Mouse (Mus musculus): Measurements from ENCODE around the gene Dennd1a.

Dennd1a gene

DNA sequence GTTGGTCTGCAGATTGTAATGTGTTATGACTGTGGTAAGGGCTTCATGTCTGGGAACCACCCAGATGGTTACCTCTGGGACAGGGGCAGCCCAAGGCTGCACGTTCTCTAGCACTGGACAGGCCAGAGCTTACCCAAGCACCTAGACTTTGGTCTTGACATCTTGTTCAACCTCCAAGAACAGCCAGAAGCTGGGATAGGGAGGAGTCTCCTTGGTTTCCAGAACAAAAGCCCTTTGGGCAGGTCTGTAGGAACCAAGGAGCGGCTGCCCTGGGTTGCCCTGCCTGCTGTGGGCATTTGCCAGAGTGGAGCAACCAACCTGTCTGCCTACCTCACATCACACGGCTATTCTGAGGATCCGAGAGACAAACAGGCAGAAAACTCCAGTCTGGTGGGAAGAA lies 490.1 kb downstream of the Dennd1a start:
- DNase-seq = peak; percentile 33 to 38

DNA sequence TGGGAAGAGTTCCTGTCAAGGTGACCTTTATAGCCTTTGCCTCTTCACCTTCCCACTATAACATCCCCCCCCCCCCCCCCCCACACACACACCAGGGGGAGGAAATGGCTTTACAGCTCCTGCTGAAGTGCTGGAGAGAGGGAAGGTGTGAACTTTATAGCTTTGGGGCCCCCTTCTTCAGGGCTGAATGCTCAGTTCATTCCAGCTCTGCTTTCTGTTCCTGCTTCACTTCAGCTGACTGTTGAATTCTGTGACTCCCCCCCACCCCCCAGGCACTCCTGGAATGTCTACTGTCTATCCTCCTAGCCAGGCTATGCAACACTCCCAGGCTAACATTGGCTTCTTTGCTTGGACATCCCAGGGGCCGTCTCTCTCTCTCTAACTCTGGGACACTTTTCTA lies 491.2 kb downstream of the Dennd1a start:
- no peak for DNase-seq

DNA sequence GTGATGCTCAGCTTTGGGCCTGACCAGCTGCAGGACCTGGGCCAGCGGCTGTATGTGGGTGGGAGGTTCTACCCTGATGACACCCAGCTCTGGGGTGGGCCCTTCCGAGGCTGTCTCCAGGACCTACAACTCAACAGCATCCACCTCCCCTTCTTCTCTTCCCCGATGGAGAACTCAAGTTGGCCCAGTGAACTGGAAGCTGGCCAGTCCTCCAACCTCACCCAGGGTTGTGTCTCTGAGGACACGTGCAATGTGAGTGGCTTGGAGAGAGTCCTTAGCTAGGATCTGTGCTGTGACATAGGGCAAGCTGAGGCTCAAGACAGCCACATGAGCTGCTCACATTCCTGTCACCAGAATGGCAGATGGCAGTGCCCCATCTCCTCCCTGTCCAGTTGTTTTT lies 495.9 kb downstream of the Dennd1a start:
- no peak for DNase-seq

DNA sequence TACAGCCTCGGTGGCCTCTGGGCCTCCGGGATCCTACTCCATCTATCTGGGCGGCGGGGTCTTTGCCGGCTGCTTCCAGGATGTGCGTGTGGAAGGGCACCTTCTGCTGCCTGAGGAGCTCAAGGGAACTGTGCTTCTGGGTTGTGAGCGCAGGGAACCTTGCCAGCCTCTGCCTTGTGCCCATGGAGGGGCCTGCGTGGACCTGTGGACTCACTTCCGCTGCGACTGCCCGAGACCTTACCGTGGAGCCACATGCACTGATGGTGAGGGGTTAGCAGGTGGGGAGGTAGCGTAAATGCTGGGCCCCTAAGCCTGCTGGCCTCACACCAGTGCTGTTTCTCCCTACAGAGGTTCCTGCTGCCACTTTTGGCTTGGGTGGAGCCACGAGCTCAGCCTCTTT lies 496.5 kb downstream of the Dennd1a start:
- DNase-seq = no peak

DNA sequence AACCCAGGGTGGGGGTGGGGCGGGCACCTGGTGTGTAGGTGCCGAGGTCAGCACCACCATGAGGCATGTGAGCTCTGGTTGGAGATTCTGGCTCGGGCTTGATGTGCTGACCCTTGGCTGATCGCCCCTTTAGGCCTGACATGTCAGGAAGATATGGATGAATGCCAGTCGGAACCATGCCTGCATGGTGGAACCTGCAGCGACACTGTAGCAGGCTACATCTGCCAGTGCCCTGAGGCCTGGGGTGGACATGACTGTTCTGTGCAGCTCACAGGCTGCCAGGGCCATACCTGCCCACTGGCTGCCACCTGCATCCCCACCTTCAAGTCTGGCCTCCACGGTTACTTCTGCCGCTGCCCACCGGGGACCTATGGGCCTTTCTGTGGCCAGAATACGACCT lies 497.2 kb downstream of the Dennd1a start:
- DNase-seq = no peak

DNA sequence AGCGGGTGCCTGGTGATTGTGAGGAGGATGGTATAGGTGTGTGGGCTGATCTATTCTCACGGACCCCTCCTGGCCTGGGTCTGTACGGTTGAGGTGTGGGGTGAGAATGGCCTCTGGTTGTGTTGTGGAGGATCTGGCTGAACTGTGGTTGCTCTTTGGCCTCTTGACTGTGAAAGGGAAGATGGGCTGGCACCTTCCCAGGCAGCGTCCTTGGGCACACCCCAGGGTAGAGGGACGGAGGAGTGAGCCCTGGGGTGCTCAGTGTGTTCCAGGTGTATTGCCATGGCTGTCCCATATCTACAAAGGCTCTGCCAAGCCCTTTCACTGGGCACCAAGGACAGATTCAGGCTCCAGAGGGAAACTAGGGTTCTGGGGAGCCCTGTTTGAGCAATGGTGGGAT lies 498.2 kb downstream of the Dennd1a start:
- peak in 1 of 2 experiments; percentile 78 for DNase-seq

DNA sequence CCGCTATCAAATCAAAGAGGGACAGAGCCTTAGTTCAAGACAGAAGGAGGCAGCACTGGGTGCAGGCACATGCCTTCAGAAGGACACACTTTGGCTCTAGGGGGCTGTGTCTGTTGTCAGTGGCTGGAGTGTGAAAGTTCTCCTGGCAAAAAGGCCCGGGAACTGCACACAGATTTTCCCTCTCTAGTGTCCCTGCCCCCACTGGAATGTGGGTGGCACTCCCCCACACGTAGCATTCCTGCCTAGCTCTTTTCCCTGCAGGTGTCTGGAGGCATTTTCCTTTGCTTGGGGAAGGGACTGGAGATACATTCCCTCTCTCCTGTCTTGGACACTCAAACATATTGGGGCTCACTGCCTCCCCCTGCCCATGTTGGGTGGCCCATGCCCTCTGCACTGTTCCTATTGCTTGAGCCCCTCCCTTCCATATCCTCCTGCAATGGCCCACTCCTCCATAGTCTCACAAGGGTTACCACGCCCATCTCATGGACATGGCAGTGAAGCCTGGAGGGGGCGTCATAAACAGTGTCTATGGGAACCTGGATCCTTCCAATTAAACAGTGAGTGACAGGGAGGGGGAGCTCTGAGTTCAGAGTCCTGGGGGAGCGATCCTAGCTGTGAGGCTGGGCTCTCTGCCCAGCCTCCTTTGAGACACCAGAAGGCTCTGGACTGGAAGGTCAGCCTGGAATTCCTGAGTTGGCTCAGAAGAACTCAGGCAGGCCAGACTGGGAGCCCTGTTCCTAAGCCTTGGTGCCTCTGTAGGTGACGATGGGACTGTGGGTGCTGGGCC lies 498.8 kb downstream of the Dennd1a start:
- DNase-seq = peak; percentile 62 to 63

DNA sequence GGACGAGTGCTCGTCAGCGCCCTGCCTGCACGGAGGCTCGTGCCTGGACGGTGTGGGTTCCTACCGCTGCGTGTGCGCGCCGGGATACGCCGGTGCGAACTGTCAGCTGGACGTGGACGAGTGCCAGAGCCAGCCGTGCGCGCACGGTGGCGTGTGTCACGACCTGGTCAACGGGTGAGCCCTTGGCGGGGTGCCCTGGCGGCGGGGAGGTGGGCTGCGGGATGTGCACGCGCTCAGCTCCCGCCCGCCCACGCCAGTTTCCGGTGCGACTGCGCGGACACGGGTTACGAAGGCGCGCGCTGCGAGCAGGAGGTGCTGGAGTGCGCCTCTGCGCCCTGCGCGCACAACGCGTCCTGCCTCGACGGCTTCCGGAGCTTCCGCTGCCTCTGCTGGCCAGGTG lies 500.7 kb downstream of the Dennd1a start:
- peak in 1 of 2 experiments; percentile 48 for DNase-seq

DNA sequence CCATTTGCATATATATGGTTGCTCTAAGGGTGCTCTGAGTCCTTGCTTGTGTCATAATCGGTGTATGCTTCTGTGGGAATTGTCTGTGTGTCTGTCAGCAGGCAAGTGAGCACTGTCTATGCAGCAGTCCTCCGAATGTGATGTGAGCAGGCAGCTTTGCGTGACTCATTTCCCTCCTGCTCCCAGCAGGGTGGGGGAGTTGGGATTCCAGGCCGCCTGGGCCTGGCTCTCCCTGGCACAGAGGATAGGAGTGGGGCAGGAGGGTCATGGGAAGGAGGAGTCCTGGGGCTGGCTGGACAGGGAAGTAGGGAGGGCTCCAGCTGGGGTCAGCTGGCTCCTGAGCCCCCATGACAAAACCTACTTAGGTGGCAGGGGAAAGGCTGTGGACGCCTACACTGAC lies 502.7 kb downstream of the Dennd1a start:
- no peak for DNase-seq

DNA sequence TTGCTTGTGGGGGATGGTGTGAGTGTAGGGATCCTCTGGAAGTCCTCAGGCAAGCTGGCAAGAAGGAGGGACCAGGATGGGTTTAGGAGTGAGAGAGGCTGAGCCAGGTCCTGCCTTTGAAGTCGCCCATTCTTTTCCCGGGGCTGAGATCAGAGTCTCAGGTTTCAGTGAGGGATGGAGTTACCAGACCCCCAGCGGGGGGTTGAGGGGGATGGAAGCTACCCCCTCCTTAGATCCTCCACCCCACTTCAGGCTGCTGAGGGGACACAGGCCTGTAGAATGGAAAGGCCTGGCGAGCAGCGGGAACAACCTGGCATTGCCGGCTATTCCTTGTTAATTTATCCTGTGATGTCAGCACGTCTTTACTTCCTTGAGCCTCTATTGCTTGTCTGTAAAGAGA lies 505.2 kb downstream of the Dennd1a start:
- DNase-seq = no peak

DNA sequence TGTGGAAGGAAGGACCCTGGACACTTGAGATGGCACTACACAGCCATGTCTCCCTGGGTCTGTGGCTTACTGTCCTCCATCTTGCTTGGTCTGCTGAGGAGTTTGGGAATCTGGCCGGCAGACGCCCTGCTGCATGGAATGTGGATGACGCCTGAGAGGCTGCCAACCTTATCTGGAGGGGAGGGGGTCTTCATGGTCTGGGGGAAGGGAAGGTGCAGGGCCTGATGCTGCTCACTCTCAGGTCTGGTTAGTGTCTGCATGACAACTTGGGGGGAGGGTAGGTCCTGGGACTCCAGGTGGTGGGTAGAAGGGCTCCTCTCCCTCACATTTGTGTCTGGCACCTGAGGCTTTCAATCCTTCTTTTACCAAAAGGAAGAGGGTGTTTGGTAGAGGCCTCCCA lies 505.8 kb downstream of the Dennd1a start:
- no peak for DNase-seq

DNA sequence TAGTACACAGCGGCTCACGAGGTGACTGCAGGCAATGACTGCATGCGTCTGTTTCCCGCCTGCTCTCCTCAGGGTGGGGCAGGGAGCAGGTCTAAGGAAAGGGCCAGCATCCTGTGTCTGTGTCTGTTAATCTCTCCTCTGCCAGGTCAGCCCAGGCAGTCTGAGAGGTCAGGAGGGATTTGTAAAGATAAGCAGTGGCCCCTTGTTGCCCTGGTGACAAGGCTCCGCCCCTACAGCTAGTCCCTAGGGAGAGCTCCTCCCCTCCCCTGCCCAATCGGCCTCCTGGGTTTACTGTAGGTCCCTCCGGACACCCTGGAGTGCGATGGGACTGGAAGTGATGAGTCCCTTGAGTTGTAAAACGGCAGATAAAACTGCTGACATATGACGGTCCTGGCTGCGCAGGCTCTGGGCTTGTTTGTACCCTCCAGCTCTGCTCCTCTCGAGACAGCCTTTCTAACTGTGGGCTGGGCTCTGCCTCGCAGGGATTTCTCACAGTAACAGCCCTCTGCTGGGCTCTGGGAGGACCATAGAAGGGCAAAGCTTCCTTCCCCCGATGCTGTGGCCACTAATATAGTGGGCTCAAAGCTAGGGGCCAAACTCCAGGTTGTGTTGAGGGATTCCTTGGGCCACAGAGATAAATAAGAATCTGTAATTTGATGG lies 506.8 kb downstream of the Dennd1a start:
- DNase-seq = peak; percentile 64 to 70

DNA sequence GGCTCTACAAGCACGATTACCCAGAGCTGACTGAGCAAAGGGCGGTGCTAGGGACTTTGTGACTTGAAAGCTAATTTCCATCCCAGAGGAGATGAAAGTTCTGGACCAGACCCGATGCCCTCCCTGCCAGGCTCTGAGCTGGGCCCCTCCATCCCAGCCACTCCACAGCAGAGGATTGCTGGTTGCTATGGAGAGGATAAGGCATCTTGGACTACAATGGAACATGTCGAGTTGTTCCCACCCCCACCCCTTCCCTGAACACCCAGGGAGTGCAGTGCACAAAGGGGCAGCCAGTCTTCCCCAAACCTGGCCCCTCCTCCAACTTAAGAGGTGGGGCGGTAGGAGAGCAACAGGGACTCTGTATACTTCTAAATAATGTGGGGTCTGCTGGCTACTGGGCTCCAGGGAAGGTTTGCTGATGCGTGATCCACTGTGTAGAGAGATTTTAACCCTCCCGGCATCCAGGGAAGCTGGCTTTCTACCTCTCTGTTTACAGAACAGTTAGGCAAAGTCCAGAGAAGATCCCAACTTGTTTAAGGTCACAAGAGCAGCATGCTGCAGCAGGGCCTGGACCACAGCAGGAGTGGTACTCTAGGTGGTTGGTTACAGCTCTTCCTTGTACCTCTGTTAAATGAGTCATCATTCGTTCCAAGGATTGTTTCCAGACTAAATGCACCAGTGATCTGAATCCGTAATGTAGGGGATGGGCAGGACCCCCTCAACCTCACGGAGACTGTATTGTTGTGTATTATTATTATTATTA lies 509.1 kb downstream of the Dennd1a start:
- DNase-seq = no peak

DNA sequence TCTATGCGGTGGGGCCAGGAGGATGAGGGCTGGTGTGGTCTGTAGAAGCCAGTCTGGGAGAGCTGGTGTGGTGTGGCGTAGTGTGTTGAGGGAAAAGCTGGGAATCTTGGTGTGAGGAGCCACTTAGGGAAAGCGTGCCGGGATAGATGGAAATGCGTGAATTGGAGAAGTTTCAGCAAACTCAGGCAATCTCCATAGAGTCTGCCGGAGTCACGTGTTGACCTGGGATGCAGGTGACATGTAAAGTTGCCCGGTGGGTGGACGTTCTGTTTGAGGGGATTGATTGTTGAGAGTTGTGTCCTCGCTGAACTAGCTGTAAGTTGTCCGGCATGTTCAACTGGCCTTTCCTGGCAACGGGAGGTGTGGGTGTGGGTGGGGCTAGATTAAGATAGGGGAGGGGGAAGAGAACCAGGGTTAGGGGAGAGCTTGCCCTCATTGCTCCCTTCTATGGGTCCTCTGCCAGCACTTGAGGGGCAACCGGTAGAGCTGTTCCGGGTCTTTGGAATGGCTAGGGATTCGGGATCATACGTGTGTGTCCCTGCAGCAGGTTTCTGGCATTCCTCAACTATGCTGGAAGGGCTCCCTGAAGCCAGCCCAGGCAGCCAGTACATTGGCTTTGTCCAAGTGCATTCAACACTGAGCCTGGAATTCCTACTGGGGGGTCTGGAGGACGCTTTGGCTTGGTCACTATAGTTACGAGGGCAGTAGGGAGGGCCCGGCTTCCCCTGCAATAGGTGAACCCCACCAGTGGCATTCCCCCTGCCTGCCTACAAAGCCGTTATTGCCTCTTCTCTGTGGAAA lies 510.4 kb downstream of the Dennd1a start:
- no peak for DNase-seq

DNA sequence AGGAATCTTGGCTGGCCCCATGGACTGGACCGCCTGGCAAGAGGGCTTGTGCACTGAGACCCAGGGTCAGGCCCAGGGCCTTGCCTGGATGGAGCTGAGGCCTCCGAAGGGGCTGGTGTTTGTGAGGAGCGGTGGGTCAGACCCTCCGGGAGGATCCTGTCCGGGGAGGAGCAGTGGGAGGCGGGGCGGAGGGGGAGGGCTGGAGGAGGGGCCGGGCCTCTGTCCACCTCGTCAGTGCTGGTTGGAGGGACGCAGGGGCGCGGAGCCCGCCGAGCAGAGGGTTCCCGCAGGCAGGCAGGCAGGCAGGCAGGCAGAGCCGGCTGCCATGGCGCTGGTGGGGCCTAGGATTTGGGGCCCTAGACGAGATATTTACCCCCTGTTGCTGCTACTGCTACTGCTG lies 511.2 kb downstream of the Dennd1a start, which contains the start of gene Crb2:
Gene Crb2 (plus strand): TSS at position 234 of the 400 bp plus-strand sequence.
- DNase-seq = no peak

DNA sequence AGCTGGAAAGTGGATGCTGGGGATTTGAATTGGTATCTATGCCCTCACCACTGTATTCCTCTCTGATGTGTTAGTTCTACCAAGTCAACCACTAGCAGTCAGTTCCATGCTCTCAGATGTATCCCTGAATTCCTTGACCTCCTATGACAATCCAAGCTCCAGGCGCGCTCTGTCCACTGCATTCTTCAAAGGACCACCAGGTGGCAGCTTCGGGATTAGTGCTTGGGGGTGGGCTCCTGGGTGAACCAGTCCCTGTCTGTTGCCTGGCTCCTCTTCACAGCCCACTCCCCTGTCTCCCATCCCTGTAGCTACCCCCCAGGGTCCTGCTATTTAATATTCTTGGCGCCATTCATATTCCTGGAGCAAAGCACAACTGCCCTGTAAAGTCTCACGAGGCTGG lies 512.6 kb downstream of the Dennd1a start:
- DNase-seq = peak; percentile 37 to 71

DNA sequence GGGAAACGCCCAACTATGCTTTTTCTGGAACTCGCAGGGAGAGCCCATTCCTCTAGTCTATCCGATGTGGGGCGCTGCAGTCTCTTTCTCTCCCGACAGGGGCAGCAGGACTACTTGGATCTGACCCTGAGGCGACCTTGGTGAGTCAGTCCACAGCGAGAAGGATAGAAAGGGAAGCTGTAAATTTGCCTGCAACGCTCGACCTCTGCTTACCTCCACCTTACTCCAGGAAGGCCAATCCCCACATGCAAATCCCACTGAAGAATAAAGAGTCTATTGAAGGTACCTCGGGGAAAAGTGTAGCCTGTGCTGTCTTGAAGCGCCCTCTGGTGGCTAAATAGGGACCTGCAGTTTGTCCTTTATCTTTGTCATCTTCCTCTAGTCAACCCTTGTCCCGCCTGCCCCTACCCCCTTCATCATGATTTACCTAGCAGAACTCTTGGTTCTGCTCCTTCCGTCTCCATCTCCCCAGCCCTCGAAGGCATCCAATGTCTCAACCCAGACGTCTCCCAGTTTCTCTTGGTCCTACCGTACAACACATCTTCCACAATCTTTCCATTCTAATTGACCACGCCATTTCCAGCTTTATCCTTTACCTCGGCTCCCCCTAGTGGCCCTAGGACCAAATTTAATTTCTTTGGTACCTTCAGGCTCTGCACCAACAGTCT lies 515.4 kb downstream of the Dennd1a start:
- DNase-seq = peak; percentile 87 to 95

DNA sequence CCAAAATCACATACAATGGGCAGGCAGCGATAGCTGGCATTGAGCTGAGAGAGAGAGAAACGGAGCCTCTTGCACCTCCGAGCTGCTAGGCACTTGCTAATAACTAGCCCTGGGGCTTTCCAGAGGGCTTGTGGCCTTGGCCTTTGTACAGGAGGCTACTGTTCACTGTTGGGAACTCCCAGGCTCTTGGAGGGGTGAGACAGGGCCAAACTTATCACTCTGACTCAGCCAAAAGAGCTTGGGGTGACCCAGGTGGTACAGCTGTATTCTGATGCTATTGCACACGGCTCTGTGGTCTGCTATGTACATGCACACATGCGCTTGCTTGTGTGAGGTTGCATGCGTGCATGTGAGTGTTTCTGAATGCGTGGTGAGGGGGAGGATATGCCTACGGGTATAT lies 517.4 kb downstream of the Dennd1a start:
- no peak for DNase-seq

DNA sequence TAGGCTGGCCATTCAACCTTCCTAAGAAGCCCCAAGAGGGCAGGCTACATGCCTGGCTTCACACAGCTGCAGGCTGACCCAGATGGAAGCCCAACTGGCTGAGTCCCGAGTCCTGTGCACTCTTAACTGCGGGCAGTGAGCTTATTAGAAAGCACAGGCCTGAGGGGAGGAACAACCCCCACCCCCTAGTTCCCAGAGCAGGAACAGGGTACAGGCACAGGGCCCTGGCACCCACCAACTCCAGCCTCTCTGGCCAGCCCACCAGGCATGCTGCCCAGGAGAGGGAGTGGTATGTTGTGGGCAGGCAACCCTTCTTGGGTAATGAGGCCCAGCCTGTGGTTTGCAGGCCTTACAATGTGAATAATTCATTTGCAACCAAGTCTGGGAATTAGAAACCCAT lies 518.3 kb downstream of the Dennd1a start:
- peak; percentile 32 to 41 for DNase-seq

DNA sequence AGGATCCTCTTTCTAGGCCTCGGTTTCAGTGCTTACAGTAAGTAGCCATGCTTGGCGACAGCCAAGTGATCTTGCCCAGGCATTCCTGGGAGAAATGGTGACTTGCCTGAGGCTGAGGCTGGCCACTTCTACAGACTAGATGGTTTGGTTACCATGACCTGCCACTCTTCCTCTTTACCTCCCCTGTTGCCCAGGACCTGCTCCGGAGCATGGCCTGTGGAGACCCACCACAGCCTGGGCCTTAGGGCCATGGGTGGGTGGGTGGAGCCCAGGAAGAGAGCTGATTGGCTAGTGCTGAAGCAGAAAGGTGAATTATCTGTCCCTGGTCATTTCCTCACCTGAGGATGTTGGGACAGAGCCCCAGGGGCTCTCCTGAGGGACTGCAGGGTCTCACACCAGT lies 519.5 kb downstream of the Dennd1a start:
- no peak for DNase-seq

DNA sequence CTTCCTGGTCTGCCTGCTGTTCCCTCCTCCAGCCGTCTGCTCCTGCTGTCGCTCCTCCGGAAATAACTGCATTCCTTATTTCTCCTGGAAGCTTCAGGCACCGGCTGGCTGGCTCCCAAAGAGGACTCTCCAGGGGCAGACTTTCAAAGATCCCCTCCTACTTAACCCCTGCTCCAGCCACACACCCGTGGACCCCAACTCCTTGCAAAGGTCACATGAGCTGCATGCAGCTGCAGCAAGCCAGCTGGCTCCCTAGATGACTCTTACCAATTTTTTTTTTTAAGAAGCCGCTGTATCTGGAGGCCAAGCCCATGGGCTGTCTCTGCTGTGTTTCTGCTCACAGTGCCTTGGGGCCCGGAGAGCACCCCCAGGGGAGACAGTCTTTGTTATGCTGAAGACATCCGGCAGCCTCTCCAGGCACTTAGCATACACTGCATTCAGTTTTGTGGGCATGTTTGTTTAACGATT lies 520.1 kb downstream of the Dennd1a start:
- peak; percentile 25 to 59 for DNase-seq
